Mouse (Mus musculus): ENCODE data around the gene Dgke. TPM values are rescaled to one million over a fixed set of nuclear protein-coding genes. Genes with fewer than 3 reads are reported as not detected.
"Not testable (repeated sequence)": the region's sequence is repeated elsewhere in the genome, so short reads cannot be mapped to it uniquely, and the experiment has no call there.

Dgke gene
- polyA plus RNA-seq, 1 experiment = 1.6 TPM

DNA sequence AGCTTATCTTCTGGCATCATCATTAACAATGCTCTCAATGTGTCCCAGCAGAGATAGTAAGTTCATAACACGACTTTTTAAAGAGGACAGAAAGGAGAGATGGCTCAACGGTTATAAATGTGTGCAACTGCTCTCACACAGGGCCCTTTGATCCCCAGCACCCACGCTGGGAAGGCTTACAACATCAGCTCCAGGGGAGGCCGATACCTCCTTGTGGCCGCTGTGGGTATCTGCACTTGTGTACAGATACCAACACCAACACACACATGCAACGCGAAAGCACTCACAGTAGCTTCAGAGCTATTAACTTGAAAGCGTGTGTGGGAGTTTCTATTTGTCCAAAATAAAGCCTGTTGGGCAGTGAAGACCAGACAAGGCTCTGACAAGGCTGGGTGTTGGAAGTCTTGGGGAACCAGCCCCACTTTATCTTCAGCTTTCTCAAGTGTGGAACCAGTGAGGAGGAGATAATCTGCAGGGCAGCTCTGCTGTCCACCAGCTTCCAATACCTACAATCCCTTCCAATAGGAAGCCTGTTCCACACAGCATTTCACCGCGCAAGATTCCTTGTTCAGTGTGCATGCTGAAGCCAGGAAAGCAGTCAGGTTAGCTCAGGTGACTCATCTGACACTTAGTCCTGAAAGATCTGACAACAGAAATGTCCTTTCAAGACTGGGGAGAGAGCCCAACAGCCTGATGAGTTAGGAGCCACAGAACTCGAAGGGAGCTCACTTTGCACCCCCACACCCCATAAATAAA lies 8.0 kb downstream of the Dgke start:
- TF ChIP-seq USF1 (IDR thresholded peaks at IDR 0.05; ENCODE audit: low read depth) (no peak), MYOD1 (IDR thresholded peaks at IDR 0.05; ENCODE audit: control insufficient read depth, insufficient read length, low read depth) (no peak), MAX (IDR thresholded peaks at IDR 0.05) (no peak)

DNA sequence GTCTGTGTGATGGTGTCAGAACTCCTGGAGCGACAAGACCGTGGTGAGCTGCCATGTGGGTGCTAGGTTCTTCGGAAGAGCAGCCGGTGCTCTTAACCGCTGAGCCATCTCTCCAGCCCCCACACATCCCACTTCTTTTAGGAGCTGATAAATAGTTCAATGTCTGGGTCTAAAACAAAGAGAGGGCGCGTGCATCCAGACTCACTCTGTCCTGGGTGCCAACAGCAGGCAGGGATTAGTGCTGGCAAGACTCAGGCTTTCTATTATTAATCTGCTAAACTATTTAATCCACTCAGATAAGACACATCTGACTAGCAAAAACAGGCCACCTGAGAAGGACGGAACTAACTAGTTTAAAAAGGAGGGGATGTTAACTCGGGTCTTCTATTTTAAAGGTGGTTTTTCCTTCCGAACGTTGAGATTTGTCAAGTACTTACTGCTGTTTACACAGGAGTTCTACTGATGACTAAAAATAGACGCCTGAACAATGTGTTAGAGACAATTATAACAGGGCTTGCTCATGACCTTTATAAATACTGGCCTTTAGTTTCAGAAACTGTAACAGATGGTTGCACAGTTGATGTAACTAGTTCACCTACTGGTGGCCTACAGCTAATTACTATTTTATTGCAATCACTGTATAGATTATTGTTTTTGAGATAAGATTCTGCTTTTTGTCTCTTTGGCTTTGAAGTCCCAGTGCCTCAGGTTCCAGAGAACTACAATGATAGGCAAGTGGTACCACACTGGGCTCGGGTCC lies 10.5 kb downstream of the Dgke start:
- TF ChIP-seq MYOG (IDR thresholded peaks at IDR 0.05; ENCODE audit: control insufficient read depth, extremely low read depth, insufficient read length) (no peak), MAX (IDR thresholded peaks at IDR 0.05) (no peak), USF1 (IDR thresholded peaks at IDR 0.05; ENCODE audit: low read depth) (no peak), FOSL1 (IDR thresholded peaks at IDR 0.05; ENCODE audit: insufficient read depth, low read length, poor library complexity, severe bottlenecking) (no peak), MYOD1 (IDR thresholded peaks at IDR 0.05; ENCODE audit: control insufficient read depth, insufficient read length, low read depth) (no peak), CEBPB (IDR thresholded peaks at IDR 0.05; ENCODE audit: low read depth) (no peak), CTCF (IDR thresholded peaks at IDR 0.05; ENCODE audit: control insufficient read depth, insufficient read depth, insufficient read length) (no peak)
- Histone ChIP-seq H3K4me3 (ENCODE audit: insufficient read depth, poor library complexity, severe bottlenecking) (no peak overlapping the region), H3K79me2 (ENCODE audit: control insufficient read depth, insufficient read depth) (peaks cover 23% of the 10 kb centered on the region), H3K79me3 (ENCODE audit: low read depth) (peaks cover 9% of the 10 kb centered on the region), H3K27me3 (ENCODE audit: control insufficient read depth, insufficient read depth, insufficient read length) (no peaks in the 10 kb centered on the region), H3K36me3 (ENCODE audit: control insufficient read depth, insufficient read depth) (peaks cover 22% of the 10 kb centered on the region), H3ac (ENCODE audit: control insufficient read depth, insufficient read length, low read depth) (no peak overlapping the region)

More for the DNA sequence above, 8.0 kb downstream of the Dgke start:
- Histone ChIP-seq H3K4me3 (ENCODE audit: insufficient read depth, poor library complexity, severe bottlenecking) (no peak overlapping the region), H3K36me3 (ENCODE audit: control insufficient read depth, insufficient read depth) (peaks cover 5% of the 10 kb centered on the region), H3ac (ENCODE audit: control insufficient read depth, insufficient read length, low read depth) (no peak overlapping the region), H3K79me2 (ENCODE audit: control insufficient read depth, insufficient read depth) (peaks cover 23% of the 10 kb centered on the region), H3K79me3 (ENCODE audit: low read depth) (peaks cover 9% of the 10 kb centered on the region), H3K27me3 (ENCODE audit: control insufficient read depth, insufficient read depth, insufficient read length) (no peaks in the 10 kb centered on the region)

DNA sequence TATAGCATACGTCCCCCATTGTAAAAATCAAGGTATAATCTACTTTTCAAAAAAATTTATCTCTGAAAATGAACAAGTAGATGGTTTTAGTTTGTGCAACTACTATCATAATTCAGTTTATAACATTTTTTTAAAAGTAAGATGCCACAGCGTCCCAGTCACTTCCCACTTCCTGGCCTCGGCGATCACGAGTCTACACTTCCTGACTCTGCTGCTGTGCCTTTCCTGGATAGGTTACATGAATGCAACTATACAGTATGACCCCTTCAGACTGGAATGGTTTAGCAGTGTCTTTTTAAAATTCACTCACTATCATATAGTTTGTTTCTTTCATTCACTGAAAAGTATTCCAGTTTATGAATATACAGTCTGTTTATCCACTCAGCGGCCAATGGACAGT lies 14.9 kb downstream of the Dgke start:
- no peaks in the 10 kb centered on the region for H3K27me3 ChIP-seq (ENCODE audit: control insufficient read depth, insufficient read depth, insufficient read length)
- H3K79me3 ChIP-seq (ENCODE audit: low read depth) = no peaks in the 10 kb centered on the region
- H3K4me3 ChIP-seq (ENCODE audit: insufficient read depth, poor library complexity, severe bottlenecking) = no peak overlapping the region
- TF ChIP-seq MAX (IDR thresholded peaks at IDR 0.05) = no peak
- TF ChIP-seq FOSL1 (IDR thresholded peaks at IDR 0.05; ENCODE audit: insufficient read depth, low read length, poor library complexity, severe bottlenecking) = no peak
- TF ChIP-seq USF1 (IDR thresholded peaks at IDR 0.05; ENCODE audit: low read depth) = no peak
- TF ChIP-seq CTCF (IDR thresholded peaks at IDR 0.05; ENCODE audit: control insufficient read depth, insufficient read depth, insufficient read length) = no peak
- TF ChIP-seq MYOG (IDR thresholded peaks at IDR 0.05; ENCODE audit: control insufficient read depth, extremely low read depth, insufficient read length) = no peak
- TF ChIP-seq MYOD1 (IDR thresholded peaks at IDR 0.05; ENCODE audit: control insufficient read depth, insufficient read length, low read depth) = no peak
- no peak for TF ChIP-seq CEBPB (IDR thresholded peaks at IDR 0.05; ENCODE audit: low read depth)
- no peaks in the 10 kb centered on the region for H3K79me2 ChIP-seq (ENCODE audit: control insufficient read depth, insufficient read depth)
- H3ac ChIP-seq (ENCODE audit: control insufficient read depth, insufficient read length, low read depth) = no peak overlapping the region
- H3K36me3 ChIP-seq (ENCODE audit: control insufficient read depth, insufficient read depth) = peaks cover 51% of the 10 kb centered on the region

DNA sequence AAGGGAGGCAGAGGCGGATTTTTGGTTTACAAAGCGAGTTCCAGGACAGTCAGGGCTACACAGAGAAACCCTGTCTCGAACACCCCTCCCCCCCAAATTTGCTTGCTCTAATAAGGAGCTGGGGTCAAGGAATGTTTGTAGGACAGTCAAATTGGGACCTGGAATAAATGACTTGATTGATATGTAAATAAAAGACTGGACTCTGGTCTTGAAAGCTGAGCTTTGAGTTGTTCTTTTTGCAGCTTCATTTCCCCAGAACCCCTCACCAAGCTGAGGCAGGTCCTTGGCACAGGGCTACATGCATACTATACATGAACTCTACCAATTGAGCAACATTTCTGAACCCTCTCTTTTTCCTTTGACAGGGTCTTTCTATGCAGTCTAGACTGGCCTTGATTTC lies 20.6 kb downstream of the Dgke start:
- Histone ChIP-seq H3K4me3 (ENCODE audit: insufficient read depth, poor library complexity, severe bottlenecking) (no peak overlapping the region), H3ac (ENCODE audit: control insufficient read depth, insufficient read length, low read depth) (no peak overlapping the region), H3K27me3 (ENCODE audit: control insufficient read depth, insufficient read depth, insufficient read length) (no peaks in the 10 kb centered on the region), H3K36me3 (ENCODE audit: control insufficient read depth, insufficient read depth) (peaks cover 42% of the 10 kb centered on the region), H3K79me3 (ENCODE audit: low read depth) (no peaks in the 10 kb centered on the region), H3K79me2 (ENCODE audit: control insufficient read depth, insufficient read depth) (no peaks in the 10 kb centered on the region)
- TF ChIP-seq FOSL1 (IDR thresholded peaks at IDR 0.05; ENCODE audit: insufficient read depth, low read length, poor library complexity, severe bottlenecking) (no peak), MYOG (IDR thresholded peaks at IDR 0.05; ENCODE audit: control insufficient read depth, extremely low read depth, insufficient read length) (no peak), CEBPB (IDR thresholded peaks at IDR 0.05; ENCODE audit: low read depth) (no peak), MYOD1 (IDR thresholded peaks at IDR 0.05; ENCODE audit: control insufficient read depth, insufficient read length, low read depth) (no peak), USF1 (IDR thresholded peaks at IDR 0.05; ENCODE audit: low read depth) (no peak)

DNA sequence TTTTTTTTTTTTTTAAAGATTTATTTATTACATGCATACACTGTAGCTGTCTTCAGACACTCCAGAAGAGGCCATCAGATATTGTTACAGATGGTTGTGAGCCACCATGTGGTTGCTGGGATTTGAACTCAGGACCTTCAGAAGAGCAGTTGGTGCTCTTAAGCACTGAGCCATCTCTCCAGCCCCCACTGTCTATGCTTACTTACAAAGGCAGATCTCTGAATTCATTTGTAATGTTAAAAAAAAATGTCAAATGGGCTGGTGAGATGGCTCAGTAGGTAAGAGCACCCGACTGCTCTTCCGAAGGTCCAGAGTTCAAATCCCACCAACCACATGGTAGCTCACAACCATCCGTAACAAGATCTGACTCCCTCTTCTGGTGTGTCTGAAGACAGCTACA lies 21.1 kb downstream of the Dgke start:
- H3K79me2 ChIP-seq (ENCODE audit: control insufficient read depth, insufficient read depth); H3ac ChIP-seq (ENCODE audit: control insufficient read depth, insufficient read length, low read depth); H3K4me3 ChIP-seq (ENCODE audit: insufficient read depth, poor library complexity, severe bottlenecking); H3K79me3 ChIP-seq (ENCODE audit: low read depth); H3K27me3 ChIP-seq (ENCODE audit: control insufficient read depth, insufficient read depth, insufficient read length): not testable (repeated sequence)
- peaks cover 37% of the 10 kb centered on the region for H3K36me3 ChIP-seq (ENCODE audit: control insufficient read depth, insufficient read depth)

DNA sequence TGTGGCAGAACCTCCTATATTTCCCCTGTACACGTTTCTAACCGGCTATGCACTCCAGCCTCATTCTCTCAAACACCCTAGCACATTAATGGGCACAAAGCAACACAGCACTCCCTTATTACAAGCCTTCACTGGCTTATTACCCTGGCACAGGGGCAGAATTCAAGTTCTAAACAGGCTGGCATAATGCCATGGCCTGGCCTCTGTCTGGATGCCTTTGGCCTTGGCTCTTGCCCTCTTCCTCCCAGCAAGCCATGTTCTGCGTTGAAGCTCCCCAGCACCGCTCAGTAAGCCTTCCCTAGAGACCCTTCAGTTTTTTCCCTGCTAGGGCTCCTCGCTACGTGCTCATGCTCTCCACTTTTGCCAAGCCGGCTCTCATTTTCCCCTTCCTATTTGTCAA lies 23.6 kb downstream of the Dgke start:
- Histone ChIP-seq H3K79me3 (ENCODE audit: low read depth) (no peaks in the 10 kb centered on the region), H3K79me2 (ENCODE audit: control insufficient read depth, insufficient read depth) (no peaks in the 10 kb centered on the region), H3K27me3 (ENCODE audit: control insufficient read depth, insufficient read depth, insufficient read length) (no peaks in the 10 kb centered on the region), H3K36me3 (ENCODE audit: control insufficient read depth, insufficient read depth) (peaks cover 22% of the 10 kb centered on the region), H3ac (ENCODE audit: control insufficient read depth, insufficient read length, low read depth) (no peak overlapping the region), H3K4me3 (ENCODE audit: insufficient read depth, poor library complexity, severe bottlenecking) (no peak overlapping the region)
- TF ChIP-seq USF1 (IDR thresholded peaks at IDR 0.05; ENCODE audit: low read depth) = no peak
- no peak for TF ChIP-seq CEBPB (IDR thresholded peaks at IDR 0.05; ENCODE audit: low read depth)
- TF ChIP-seq MYOG (IDR thresholded peaks at IDR 0.05; ENCODE audit: control insufficient read depth, extremely low read depth, insufficient read length) = no peak
- TF ChIP-seq MYOD1 (IDR thresholded peaks at IDR 0.05; ENCODE audit: control insufficient read depth, insufficient read length, low read depth) = no peak
- no peak for TF ChIP-seq FOSL1 (IDR thresholded peaks at IDR 0.05; ENCODE audit: insufficient read depth, low read length, poor library complexity, severe bottlenecking)
- no peak for TF ChIP-seq CTCF (IDR thresholded peaks at IDR 0.05; ENCODE audit: control insufficient read depth, insufficient read depth, insufficient read length)
- no peak for TF ChIP-seq MAX (IDR thresholded peaks at IDR 0.05)

DNA sequence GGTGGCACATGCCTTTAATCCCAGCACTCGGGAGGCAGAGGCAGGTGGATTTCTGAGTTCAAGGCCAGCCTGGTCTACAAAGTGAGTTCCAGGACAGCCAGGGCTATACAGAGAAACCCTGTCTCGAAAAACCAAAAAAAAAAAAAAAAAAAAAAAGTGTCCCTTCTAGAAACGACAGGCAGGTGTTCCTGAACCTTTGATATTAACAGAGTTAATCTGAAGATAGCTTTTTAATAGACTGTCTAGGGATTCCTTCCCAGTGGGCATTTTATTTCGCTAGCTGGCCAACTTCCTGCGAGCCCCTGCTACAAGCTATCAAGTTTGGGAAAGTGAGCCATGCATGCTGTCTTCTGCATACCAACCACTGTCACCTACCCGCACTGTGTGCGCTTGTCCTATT lies 25.6 kb downstream of the Dgke start:
- peaks cover 20% of the 10 kb centered on the region for H3K36me3 ChIP-seq (ENCODE audit: control insufficient read depth, insufficient read depth)
- H3K79me3 ChIP-seq (ENCODE audit: low read depth); H3K4me3 ChIP-seq (ENCODE audit: insufficient read depth, poor library complexity, severe bottlenecking); H3K79me2 ChIP-seq (ENCODE audit: control insufficient read depth, insufficient read depth); H3K27me3 ChIP-seq (ENCODE audit: control insufficient read depth, insufficient read depth, insufficient read length); H3ac ChIP-seq (ENCODE audit: control insufficient read depth, insufficient read length, low read depth): not testable (repeated sequence)
